Mouse (Mus musculus) frontal cortex, adult 2 months (tissue): ENCODE measurements around the gene Bbc3. TPM values are rescaled to one million over a fixed set of nuclear protein-coding genes. Genes with fewer than 3 reads are reported as not detected.
"Not testable (repeated sequence)": the region's sequence is repeated elsewhere in the genome, so short reads cannot be mapped to it uniquely, and the experiment has no call there.

Experiments used
- DNase-seq, 2 experiments: peaks; one replicate each; pipeline ENCODE4 v3.0.0; 2022; ENCODE audit warnings: low spot score in 1 of 2; ENCODE audit errors: extremely low spot score in 1 of 2
- polyA plus RNA-seq: library from polyadenylated mRNA; depleted of rRNA; stranded (reverse); fragments of >200 nt; gene quantifications from 2 replicates; pipeline ENCODE4 v1.2.3, GENCODE M21; 2012

Gene Bbc3
- polyA plus RNA-seq, 1 experiment: 17.1 TPM

DNA sequence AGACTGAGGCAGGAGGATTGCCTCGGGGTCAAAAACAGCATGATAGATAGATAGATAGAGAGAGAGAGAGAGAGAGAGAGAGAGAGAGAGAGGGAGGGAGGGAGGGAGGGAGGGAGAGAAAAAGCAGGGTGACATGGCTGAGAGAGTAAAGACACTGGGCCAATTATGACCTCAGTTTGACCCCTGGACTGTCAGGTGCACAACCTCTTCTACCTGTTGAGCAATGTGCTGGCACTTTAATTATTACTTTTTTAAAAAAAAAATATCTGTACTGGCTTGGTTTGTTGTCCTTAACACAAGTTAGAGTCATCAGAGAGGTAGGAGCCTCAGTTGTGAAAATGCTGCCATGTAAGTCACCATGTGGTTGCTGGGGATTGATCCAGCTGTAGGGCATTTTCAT, 20.4 kb upstream of the Bbc3 start:
- DNase-seq: no peak

DNA sequence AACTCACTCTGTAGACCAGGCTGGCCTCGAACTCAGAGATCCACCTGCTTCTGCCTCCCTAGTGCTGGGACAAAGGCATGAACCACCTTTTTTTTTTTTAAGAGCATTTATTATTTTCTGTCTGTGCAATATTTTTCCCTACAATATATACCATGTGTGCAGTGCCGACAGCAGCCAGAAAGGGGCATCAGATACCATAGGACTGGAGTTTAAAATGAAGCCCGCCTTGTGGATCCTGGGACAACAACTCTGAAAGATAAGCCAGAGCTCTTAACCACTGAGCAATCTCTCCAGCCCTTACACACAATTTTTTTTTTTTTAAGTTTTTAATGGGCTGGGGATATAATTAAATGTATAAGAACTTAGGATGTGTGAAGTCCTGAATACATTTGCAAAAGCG, 13.8 kb upstream of the Bbc3 start:
- no peak for DNase-seq

DNA sequence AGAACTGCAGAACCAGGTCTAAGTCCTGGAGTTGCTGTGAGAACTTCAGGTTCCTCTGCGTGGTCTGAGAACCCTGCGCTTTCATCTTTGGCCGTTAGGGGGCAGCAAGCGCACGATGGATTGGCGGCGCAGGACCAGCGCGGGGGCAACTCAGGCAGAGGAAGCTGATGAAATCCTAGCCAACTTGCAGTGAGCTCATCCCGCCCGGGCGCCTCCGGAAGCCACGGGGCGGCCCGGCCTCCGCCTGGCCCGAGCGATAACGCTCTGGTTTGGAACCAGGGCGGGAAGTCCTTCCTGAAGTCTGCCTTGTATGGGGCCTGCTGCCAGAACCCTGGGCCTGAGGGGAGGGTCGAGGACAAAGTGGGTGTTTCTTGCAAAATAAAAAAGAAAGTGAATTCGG, 13.4 kb upstream of the Bbc3 start:
- DNase-seq: peak; percentile 79 to 97

DNA sequence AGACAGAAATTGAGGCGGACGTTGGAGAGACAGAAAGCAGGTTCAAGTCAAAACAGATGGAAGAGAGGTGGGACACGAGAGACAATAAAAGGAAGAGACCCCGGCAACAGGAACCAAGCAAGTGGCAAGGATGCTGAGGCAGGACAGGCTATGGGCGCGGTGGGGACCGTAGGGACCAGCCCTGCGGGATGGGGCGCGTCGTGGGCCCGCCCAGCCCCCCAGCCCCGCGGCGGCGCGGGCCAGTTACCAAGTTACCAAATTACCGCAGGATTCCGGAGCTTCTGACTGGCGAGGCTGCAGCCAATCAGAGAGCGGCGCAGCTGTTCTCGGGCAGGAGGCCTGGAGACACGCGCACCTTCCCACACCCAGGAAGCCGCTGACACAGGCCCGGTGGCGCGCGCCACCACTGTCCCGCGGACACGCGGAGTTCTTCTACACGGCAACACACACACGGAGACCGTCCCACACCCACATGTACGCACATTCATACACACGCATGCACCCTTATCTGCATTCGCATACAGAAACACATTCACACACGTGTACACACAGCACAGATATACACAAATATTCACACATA, 12.8 kb upstream of the Bbc3 start:
- peak; percentile 74 to 86 for DNase-seq

DNA sequence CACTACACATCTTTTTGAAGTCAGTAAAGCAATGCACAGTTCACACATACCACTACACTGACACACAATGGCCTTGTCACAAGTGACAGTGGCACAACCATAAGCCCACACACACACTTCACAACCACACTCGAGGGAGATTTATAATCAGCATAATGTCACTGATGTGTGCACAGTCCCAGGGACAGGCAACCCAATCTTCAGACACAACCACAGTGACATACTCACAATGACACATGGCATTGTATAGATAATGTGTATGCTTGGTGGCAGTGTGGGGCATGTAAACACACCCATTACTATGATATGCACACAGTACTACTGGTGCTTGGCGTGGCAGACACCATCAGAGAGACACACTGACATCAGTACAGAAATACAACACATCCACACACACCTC, 12.0 kb upstream of the Bbc3 start:
- no peak for DNase-seq

DNA sequence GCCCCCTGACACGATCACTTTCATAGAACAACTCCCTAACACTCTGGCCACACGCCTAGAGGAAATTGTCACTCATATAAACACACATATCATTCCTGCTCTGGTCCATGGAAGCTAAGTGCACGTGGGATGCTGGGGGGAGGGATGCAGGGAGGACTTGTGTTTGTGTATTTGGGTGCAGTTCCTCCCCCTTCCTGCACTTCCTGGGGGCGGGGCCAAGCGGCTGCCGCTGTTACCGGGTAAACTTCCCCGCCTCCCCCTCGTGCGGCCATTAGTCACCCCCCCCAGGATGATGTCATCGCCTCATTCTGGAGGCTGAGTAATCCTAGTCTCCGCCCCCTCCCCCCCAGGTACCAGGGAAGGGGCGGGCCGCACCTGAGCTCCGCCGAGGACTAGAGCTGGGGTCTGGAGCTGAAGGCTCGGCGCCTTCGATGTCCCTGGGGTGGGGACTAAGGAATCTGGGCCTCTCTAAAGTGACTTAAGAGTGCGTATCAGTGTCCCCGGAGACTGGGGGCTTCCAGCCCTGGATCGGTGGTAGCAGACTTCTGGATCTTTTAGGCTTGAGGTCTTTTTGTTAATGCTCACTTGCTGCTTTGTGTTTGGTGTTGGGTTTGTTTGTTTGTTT, 11.3 kb upstream of the Bbc3 start:
- DNase-seq: peak in 1 of 2 experiments; percentile 85

DNA sequence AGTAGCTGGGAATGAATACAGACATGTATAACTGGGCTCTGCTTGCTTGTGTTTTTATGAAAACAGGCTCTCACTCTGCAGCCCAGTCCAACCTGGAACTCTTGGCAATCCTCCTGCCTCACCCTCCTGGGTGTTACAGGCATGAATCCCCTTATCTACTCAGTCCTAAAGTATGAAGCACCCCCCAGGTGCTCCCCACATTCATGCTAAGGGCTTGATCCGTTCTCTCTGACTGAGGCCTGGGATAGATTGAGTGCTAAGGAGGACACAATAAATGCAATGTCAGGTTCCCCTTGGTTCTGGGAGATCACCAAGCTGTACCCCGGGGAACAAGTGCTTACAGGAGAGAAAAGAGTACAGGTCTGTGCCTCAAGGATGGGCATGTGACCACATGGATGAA, 10.6 kb upstream of the Bbc3 start:
- no peak for DNase-seq

DNA sequence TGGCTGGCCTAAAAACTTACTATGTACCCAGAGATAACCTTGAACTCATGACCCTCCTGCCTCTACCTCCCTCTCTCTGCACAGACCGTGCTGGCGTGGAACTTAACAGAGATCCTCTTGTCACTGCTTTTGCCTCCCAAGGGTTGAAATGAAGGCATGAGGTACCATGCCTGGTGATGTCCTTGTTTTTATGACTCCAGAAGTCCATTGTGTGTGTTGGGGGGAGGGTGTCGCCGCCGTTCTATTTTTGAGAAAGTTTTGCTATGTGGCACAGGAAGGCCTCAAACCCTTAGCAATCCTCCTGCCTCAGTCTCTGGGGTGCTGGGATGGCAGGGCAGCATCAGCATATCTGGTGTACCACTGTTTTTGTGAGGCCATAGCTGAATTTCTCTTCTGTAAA, 9.3 kb upstream of the Bbc3 start:
- DNase-seq: no peak

DNA sequence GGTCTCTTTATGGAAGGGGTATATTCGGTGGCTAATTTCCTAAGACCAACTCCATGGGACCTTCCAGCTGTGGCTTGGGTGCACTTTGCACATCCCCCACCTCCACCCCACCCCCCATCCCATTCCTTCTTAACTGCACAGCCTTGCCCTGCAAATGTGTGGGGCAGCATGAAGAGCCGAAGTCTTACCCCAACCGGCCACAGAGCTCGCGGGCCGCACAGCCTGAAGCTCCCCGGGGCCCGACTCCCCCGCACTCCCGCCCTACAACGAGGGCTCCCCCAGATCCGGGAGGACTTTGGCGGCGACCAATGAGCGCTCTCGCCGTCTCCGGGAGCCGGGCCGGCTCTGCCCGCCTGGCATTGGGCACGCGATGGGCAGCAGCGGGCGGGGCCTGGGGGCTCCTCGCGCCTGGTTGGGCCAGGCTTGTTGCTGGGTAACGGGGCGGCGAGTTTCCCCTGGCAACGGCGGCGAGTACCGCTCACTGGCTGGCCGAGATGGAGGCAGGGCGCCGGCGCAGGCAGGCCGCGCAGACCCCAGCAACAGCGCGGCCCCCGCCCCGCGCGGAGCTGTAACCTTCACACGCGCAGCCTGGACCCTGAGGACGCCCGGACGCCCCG, 8.7 kb upstream of the Bbc3 start:
- DNase-seq: peak; percentile 90 to 97

DNA sequence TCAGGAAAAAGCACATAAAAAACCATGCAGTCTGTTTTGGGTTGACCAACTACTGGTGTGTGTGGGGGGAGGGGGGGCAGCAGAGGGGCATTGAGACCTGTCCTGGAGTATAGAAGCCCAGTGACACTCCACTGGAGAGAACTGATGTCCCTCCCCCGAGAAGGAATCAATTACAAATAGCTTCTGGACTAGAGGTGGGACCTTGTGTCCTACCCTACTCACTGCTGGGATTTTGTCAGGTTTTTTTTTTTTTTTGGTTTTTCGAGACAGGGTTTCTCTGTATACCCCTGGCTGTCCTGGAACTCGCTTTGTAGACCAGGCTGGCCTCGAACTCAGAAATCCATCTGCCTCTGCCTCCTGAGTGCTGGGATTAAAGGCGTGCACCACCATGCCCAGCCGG, 1.1 kb upstream of the Bbc3 start:
- not testable (repeated sequence) for DNase-seq

DNA sequence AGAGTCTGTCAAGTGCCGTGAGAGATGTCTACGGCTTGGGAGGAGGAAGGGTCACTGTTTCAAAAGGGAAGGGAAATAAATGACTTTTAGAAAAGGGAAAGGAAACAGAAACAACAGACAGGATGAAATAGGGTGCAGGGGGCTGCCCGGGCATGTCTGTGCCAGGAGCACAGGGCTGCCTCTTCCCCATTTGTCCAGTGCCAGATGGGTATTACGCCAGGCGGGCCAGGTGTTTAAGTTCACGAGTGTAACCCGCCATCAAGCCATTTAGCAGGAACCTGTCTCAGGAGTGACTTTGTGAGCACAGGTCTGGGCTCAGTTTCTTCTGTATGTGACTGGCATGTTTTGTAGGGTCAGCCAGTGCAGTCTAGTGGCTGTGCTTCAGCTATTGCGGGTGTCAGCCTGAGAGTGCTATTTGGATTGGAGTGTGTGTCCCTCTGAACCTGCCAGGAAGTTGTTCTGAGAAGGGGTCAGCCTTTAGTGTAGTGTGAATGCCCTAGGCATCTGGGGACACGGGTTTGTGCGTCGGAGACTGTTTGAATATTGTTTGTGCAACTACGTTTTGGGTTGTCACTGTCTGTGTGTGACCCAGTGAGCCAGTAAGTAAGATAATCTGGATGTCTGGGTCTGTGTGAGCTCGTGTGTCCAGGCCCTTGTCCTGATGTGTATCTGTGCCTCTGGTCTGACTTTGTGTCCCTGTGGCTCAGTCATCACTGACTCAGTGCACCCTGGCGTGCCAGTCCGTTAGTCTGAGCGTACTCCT, 543 bp downstream of the Bbc3 start:
- DNase-seq: no peak

DNA sequence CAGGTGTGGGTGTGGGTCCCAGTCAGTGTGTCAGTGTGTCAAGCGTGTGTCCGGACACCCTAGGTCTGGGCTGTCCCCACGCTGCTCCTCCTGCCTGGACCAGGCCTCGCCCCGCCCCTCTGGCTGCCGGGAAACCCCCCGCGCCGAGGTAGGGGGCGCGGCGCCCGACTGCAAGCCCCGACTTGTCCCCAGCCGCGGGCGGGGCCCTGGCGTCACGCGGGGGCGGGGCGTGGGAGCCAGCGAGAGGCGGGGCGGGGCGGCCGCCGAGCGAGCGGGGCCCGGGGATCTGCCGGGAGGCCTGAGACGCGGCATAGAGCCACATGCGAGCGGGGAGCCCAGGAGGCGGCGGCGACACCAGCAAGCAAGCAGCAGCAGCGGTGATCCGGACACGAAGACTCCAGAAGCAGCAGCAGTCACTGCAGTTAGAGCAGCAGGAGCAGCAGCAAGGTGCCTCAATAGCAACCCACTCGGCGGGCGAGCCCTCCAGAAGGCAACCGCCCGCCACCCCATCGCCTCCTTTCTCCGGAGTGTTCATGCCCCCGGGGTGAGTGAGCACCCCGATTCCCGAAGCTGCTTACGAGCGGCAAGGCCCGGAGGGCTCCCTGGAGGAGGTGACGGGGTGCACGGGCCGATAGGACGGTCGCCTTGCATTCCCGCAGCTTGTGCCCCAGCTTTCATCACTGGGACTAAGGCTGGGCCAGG, 1.3 kb downstream of the Bbc3 start:
- peak in 1 of 2 experiments; percentile 82 for DNase-seq

DNA sequence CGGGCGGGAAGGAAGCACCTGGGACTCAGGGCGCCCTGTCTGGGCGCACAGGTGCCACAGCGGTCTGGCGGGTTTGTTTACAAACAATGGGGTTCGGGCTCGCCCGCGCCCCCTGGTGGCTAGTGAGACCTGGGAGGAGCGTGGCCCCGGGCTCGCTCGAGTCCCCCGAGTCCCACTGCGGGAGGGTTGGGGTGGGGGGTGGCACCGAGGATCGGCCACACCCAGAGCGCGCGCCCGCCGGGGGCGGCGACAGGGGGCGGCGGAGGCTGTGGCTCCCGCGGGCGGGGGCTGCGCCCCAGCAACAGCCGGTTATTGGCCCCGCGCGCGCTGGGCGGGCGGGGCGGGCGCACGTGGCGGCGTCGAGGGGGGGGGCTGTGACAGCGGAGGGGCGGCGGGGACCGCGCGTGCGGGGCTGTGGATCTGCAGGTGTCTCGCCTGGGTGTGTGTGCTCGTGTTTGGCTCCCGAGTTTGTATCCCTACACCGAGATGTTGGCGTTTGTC, 1.9 kb downstream of the Bbc3 start:
- peak in 1 of 2 experiments; percentile 80 for DNase-seq

DNA sequence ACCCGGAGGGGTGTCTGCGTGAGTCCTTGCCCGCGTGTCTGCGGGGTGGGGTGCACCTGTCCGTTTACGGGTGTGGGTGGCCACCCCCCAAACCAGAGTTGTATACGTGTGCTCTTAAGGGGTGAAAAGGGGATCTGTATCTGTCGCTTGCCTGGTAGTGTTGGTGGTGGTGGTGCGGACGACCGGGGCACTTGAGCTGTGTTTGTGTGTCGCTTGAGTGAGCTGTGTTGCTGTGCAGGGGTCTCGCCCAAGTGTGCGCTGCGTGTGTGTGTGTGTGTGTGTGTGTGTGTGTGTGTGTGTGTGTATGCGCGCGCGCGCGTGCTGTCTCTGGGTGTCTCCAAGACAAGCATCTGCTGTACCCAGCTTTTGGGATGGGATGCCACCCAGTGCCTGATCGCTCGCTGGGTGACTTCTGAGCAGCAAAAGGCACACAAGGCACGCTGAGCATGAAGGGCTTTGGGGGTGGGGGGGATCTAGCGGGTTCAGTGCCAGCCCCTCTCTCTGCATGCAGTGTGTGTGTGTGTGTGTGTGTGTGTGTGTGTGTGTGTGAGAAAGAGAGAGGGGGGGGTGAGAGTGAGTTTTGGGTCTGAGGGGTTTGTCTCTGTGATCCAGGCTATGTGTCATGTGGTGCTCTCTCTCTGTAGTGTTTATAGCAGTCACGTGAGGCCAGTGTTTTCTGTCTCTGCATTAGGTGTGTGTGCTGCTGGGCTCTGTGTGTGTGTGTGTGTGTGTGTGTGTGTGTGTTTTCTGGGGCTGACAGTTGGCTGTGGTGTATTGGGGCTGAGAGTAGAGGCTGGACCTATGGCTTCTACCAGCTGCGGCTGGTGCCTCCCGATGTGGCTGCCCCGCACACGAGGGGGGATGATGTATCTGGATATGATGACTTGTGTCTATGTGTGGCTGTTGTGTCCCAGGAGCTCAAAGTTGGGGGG, 2.6 kb downstream of the Bbc3 start:
- peak in 1 of 2 experiments; percentile 66 for DNase-seq

DNA sequence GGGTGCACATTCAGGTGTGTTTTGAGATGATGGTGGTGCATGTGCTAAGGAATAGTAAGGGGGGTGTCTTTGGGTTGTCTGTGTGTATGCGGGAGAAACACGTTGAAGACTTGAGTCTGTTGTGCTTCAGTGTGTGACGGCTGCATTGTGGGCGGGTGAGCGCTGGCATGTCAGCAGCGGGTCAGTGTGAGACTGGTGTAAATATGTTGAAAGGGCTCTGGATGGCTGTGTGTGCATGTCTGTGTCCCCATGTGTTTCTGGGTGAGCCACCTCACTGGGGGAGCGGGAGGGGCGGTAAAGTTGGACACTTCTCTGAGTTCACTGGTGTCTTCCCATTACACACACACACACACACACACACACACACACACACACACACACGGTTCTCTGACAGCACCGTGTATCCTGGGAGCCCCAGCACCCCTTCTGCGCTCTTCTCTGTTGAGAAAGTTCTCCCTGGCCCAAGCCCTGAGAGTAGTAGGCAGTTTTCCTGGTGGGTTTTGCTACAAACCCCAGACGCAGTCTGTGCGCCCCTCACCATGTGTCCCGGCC, 3.3 kb downstream of the Bbc3 start:
- DNase-seq: peak in 1 of 2 experiments; percentile 37

DNA sequence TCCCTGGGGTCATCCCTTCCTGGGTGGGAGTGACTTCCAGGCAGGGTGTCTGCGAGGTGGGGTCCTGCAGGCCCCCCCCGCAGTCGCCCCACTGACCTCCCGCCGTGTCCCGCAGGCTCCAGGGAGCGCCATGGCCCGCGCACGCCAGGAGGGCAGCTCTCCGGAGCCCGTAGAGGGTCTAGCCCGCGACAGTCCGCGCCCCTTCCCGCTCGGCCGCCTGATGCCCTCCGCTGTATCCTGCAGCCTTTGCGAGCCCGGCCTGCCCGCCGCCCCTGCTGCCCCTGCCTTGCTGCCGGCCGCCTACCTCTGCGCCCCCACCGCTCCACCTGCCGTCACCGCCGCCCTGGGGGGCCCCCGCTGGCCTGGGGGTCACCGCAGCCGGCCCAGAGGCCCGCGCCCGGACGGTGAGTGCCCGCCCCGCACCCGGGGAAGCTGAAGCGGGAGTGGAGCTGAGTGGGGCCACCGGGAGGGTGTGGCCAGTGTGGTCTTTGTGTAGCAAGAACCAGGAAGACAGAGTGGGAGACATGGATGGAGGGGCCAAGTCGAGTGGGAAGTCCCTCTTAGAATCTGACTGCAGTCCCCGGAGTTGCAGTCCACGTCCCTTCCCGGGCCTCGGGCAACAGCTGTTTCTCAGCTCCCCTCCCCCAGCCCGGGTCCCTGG, 3.9 kb downstream of the Bbc3 start:
- DNase-seq: no peak

DNA sequence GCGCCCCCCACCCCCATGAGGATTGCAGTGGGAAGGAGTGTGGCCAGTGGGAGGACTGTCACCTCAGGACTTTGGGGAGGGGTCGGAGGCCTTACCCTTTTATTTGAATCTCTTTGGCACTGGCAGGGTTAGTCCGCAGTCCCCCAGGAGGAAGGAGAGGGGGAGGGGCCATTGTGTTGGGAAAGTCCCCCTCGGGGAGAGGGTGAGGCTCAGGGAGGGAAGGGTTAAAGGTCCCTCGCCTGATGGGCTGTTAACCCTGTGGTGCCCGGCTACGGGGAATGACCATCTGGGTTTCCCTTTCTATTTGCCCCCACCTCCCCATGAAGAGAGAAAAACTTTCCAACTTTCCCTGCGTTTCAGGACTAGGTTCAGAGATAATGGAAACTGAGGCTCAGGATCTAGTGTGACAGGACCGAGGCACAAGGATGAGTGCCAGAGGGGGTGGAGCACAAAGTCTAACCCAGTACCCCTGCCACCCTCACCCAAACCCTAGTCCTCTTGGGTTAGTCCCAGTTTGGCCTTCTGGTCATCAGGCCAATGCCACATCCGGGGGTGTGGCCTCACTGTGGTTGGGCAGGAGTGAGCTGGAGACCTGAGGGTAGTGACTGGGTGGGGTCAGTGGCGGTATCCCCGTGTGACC, 4.6 kb downstream of the Bbc3 start:
- DNase-seq: no peak

DNA sequence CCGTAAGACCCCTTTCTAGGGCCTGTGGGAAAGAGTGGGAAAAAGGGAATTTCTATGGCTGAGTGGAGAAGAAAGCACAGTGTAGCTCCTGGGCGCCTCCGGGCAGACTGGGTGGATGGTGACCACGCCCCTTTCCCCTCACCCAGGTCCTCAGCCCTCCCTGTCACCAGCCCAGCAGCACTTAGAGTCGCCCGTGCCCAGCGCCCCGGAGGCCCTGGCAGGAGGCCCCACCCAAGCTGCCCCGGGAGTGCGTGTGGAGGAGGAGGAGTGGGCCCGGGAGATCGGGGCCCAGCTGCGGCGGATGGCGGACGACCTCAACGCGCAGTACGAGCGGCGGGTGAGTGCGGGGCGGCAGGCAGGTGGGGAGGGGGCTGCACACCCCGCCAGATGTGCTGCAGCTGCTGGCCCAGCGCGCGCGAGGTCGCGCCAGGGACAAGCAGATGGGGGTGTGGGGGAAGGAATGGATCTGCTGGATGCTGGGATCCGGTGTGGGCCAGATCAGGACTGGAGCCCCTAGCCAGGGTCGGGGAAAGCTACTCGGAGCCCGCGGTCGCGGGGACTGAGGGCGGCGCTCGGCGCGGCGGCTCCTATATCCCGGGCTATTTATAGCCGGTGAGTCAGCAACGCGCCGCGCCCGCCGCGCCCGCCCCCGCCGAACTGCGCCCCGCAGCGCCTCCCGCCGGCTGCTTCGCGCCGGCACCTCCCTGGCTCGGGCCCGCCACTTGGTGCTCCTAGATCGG, 5.5 kb downstream of the Bbc3 start:
- DNase-seq: peak in 1 of 2 experiments; percentile 84
